Mouse (Mus musculus) E14TG2a.4 (cell line): ENCODE measurements around the gene U2af1.

Experiments
- CTCF ChIP-seq: conservative IDR thresholded peaks from 2 replicates; pipeline ENCODE4 v1.5.1; 2014; ENCODE audit warnings: low read length
- POU5F1 ChIP-seq: IDR thresholded peaks from 2 replicates; pipeline ENCODE4 v1.6.1; 2014; ENCODE audit warnings: low read length, borderline replicate concordance

DNA sequence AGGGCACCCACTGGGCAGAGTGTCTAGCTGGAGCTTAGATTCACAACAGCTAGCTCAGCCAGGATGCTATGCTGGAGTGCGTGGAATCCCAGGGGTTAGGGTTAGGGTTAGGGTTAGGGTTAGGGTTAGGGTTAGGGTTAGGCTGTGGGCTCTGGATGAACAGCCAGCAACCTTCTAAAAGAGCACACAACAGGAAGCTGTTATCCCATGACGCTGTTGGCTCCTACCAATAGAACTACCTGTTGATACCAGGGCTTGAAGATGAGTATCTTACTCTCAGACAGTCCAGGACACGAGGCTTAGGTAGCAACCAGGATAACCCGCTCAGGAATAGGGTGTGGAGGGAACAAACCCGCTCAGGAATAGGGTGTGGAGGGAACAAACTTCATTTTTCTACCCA is 34.2 kb upstream of the U2af1 start:
- no peak for TF ChIP-seq CTCF
- no peak for TF ChIP-seq POU5F1
